Mouse (Mus musculus) lung, embryonic 16.5 days (tissue): ENCODE data around the gene Rtkn2. TPM values are rescaled to one million over a fixed set of nuclear protein-coding genes. Genes with fewer than 3 reads are reported as not detected.
A peak's percentile ranks its signal among the peaks of the same experiment; 100 is the strongest.

ENCODE experiments used
- ATAC-seq: fragments of 200-750 bp; cut with Nextera tagmentation; 2 replicates; pipeline ENCODE4 v1.8.0; 2017; ENCODE audit warnings: low read depth, mild to moderate bottlenecking, moderate library complexity
- H3K27ac ChIP-seq: fragments of 300-500 bp; sonication (generic); 2 replicates; pipeline ENCODE4 v1.5.1; 2014; ENCODE audit warnings: mild to moderate bottlenecking, control low read depth, low read length
- H3K27me3 ChIP-seq: fragments of 300-500 bp; sonication (generic); 2 replicates; pipeline ENCODE4 v1.6.1; 2014; ENCODE audit warnings: low read depth, low read length, mixed read lengths; ENCODE audit not compliant: control insufficient read depth, insufficient read depth
- H3K36me3 ChIP-seq: fragments of 300-500 bp; sonication (generic); 2 replicates; pipeline ENCODE4 v1.6.1; 2014; ENCODE audit warnings: low read length; ENCODE audit not compliant: control insufficient read depth, insufficient read depth
- H3K4me1 ChIP-seq: fragments of 300-500 bp; sonication (generic); replicated peaks from 2 replicates; pipeline ENCODE4 v1.6.1; 2014; ENCODE audit warnings: low read length, mixed read lengths; ENCODE audit not compliant: control insufficient read depth, insufficient read depth
- H3K4me2 ChIP-seq: fragments of 300-500 bp; sonication (generic); 2 replicates; pipeline ENCODE4 v1.6.1; 2014; ENCODE audit warnings: low read depth, low read length, control low read depth
- H3K4me3 ChIP-seq: fragments of 300-500 bp; sonication (generic); 2 replicates; pipeline ENCODE4 v1.5.1; 2014; ENCODE audit warnings: mild to moderate bottlenecking, low read length, control low read depth
- H3K9ac ChIP-seq: fragments of 300-500 bp; sonication (generic); 2 replicates; pipeline ENCODE4 v1.6.1; 2014; ENCODE audit warnings: low read length, control low read depth
- H3K9me3 ChIP-seq: fragments of 300-500 bp; sonication (generic); 2 replicates; pipeline ENCODE4 v1.6.1; 2016; ENCODE audit warnings: low read length; ENCODE audit not compliant: control insufficient read depth
- WGBS: fragments of 180-500 bp; shearing (Covaris S2); extraction: QIAGEN DNeasy Blood & Tissue Kit; methylation state at CpG from one replicate; pipeline ENCODE4 v1.1.7; 2014; 5-methylcytosine and 5-hydroxymethylcytosine counted together
- polyA plus RNA-seq: library from polyadenylated mRNA; unstranded; fragments of >200 nt; fragmentation: Nextera tagmentation; extraction: Ambion mirVana; gene quantifications from 2 replicates; pipeline ENCODE4 v1.2.1, GENCODE M21; 2015

Rtkn2 gene
- polyA plus RNA-seq, 1 experiment from 2014 or later = 14.6 TPM

DNA sequence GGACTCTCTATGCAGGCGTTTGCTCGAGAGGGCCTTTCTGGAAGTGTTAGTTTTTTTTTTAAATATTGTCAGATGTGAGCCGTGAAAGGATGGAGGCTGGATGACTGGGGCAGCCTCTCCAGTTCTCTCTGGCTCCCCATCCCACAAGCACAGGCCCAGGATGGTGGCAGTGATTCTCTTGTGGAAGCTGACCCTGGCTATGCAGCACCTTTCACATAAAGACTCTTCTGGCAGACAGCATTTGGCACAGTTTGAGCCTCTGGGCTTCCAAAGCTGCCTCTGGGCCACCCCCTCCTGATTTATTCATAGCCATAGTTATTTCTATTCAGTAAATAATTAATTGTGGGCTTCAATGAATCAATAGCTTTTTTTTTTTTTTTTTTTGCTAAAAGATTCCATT is 46.3 kb downstream of the Rtkn2 start:
- Histone ChIP-seq H3K4me3 (no peak overlapping the region), H3K36me3 (no peaks in the 10 kb centered on the region; the same call in 1 of the 2 replicates), H3K27ac (no peak overlapping the region), H3K4me2 (no peak overlapping the region), H3K9me3 (no peaks in the 10 kb centered on the region), H3K4me1 (no peaks in the 10 kb centered on the region), H3K27me3 (no peaks in the 10 kb centered on the region), H3K9ac (no peak overlapping the region)
- ATAC-seq = no peak
- 68% methylated on average over 3 of the region's 3 CpGs for WGBS

DNA sequence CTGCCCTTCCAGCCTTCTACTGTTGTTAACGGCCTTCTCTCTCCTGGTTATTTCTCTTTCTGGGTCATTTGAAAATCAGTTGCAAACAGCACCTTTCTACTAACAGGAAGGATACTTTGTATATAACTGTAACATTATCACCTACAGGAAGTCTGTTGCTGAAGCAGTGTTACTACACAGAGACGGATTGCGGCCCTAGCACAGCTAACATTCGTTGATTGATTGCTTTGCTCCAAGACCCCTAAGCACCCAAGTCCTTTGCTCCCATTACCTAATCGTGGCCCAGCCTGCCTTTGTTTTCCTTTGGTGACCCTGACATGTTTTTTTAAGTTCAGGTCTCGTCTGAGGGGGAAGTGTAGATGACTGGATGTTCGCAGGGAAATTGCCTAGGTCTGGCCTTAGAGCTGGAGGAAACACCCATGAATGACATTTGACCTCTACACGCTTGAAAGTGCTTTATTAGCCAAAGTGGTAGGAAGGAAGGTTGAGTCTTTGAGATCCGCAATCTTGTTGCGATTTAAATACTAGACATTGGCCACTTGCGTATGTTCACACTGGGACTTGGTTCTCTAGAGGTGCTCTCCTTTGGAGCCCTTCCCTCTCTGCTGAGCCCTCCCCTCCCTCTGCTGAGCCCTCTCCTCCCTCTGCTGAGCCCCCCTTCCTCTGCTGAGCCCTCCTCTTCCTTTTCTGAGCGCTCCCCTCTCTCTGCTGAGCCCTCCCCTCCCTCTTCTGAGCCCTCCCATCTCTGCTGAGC is 49.1 kb downstream of the Rtkn2 start:
- 55% methylated on average over 12 of the region's 12 CpGs for WGBS
- H3K27me3 ChIP-seq = no peaks in the 10 kb centered on the region
- H3K36me3 ChIP-seq = peaks cover 8% of the 10 kb centered on the region
- H3K4me1 ChIP-seq = no peaks in the 10 kb centered on the region
- H3K9me3 ChIP-seq = no peaks in the 10 kb centered on the region
- H3K4me3 ChIP-seq = no peak overlapping the region
- H3K27ac ChIP-seq = no peak overlapping the region
- no peak overlapping the region for H3K4me2 ChIP-seq
- no peak for ATAC-seq
- no peak overlapping the region for H3K9ac ChIP-seq

DNA sequence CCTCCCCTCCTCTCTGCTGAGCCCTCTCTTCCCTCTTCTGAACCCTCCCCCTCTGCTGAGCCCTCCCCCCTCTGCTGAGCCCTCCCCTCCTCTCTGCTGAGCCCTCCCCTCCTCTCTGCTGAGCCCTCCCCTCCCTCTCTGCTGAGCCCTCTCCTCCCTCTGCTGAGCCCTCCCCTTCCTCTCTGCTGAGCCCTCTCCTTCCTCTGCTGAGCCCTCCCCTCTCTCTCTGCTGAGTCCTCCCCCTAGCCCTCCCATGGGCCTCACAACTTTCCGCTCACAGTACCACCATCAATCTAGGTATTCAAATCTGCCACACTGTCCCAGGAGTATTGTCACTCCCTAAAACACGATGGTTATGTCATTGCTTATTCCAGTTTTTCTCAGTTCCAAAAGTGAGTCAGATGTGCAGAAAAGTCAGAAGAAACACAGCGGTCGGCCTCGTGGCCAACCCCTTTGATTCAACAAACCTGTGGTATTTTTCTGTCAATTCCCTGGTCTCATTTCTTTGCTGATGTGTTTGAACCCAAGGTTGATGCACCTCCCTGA is 49.8 kb downstream of the Rtkn2 start:
- Histone ChIP-seq H3K9me3 (no peaks in the 10 kb centered on the region), H3K27me3 (no peaks in the 10 kb centered on the region), H3K36me3 (peaks cover 8% of the 10 kb centered on the region), H3K27ac (no peak overlapping the region), H3K4me2 (no peak overlapping the region), H3K4me3 (no peak overlapping the region), H3K4me1 (no peaks in the 10 kb centered on the region), H3K9ac (no peak overlapping the region)
- 82% methylated on average over 5 of the region's 5 CpGs for WGBS
- no peak for ATAC-seq

DNA sequence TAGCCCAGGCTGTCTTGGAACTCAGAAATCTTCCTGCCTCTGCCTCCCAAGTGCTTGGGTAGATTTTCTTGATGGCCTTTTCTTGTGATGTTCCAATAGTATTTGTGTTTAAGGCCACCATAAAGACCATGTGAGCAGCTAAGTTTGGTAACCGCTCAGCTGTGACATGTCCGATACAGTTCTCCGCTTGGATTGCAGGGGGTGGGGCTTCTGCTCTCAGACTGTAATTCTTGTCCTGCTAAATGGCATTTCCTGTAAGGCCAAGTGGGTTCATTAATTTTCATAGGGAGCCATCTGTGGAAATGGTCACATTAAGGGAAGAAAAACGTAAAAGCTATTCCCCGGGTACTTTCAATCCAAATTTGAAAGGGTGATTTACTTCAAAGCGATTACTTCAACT is 50.7 kb downstream of the Rtkn2 start:
- Histone ChIP-seq H3K4me1 (no peaks in the 10 kb centered on the region), H3K9me3 (no peaks in the 10 kb centered on the region), H3K27ac (no peak overlapping the region), H3K4me3 (no peak overlapping the region), H3K27me3 (no peaks in the 10 kb centered on the region), H3K4me2 (no peak overlapping the region), H3K36me3 (peaks cover 10% of the 10 kb centered on the region), H3K9ac (no peak overlapping the region)
- 77% methylated on average over 6 of the region's 6 CpGs for WGBS
- ATAC-seq = peak; percentile 36; the same call in 1 of the 2 replicates

DNA sequence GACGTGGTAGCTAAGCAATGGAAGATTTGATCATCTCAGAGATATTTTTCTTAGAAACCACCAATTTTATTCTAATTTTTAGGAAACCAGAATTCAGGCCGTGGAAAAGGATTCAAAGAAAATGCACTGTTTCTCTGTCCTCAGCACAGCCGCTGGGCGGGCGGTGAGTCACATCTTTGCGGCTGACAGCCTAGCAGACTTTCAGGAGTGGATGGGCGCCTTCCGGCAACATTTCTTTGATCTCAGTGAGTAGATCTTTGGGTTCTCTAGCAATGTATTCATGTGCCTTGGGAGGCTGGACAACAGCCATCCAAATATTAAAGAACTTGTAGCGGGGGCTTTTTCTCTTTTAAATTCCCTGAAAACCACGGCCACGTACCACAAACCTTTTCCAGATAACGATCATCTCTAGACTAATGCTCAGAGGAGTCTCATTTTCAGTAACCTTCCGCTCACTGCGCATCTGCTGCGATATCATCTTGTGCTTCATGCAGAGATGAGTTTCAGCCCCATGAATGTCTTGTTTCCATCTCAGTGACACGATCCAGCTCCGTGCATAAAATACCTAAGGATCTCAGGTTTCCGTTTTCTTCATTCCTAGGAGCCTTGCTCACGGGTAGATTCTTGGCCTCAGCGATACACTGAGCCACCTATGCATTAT is 56.5 kb downstream of the Rtkn2 start:
- H3K9ac ChIP-seq = no peak overlapping the region
- no peaks in the 10 kb centered on the region for H3K9me3 ChIP-seq
- no peak overlapping the region for H3K27ac ChIP-seq
- no peaks in the 10 kb centered on the region for H3K27me3 ChIP-seq
- H3K36me3 ChIP-seq = peaks cover 15% of the 10 kb centered on the region
- WGBS = 94% methylated on average over 20 of the region's 20 CpGs
- no peaks in the 10 kb centered on the region for H3K4me1 ChIP-seq
- H3K4me3 ChIP-seq = no peak overlapping the region
- no peak for ATAC-seq
- no peak overlapping the region for H3K4me2 ChIP-seq

DNA sequence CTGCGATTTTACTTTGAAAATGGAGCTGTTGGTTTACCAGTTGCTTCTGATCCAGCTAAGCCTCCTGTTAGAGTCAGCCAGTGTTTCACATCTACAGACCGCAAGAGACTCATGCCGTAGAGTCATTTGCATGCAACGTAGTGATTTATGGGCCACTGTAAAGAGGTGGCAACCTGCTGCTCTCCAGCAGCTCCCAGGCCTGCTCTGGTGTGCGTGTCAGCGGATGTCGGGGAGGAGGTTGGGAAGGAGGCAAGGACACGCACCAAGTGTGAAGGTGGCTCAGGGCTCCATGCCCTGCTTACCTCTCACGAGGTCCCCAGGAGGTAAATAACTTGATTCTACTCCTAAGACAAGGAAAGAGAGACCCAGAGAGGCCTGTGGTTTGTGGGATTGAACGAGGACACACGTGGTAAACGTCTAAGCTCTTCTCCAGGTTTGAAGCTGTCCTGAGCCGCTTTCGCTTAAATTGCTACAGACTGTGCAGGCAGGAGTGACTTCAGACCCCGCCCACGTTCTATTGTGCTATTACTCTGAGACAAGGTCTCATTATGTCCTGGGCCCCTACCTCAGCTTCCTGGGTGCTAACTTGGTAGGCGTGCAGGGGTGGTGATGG is 57.1 kb downstream of the Rtkn2 start:
- no peaks in the 10 kb centered on the region for H3K9me3 ChIP-seq
- WGBS = 91% methylated on average over 17 of the region's 17 CpGs
- ATAC-seq = no peak

DNA sequence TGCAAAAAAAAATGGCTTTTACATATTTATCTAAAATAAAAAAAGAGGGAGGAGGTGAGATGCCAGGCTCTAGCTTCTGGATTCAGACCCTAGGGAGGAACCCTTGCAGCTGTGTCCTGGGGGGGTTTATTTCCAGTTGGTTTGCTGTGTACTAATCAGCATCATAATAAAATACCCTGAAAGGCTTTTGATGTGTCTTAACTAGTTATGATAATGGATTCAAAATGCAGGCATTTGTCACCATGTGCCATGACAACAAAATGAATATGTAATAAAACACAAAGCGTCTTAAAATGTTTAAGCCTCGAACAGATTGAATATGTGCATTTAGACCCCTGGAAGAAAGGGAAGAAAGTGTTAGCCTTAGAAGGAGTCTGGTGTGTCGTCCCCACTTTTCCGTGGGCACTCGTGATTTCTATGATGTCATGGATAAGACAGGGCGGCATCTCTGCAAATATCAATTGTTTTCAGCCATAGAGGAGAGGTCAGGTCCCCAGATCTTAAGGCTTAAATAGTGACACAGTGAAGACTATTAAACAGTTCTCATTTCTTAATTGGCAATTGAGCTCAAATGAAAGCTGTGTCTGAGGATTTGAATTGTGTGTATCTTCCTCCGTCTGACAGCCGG is 59.7 kb downstream of the Rtkn2 start:
- Histone ChIP-seq H3K27ac (no peak overlapping the region), H3K9me3 (no peaks in the 10 kb centered on the region), H3K36me3 (peaks cover 11% of the 10 kb centered on the region), H3K4me2 (no peak overlapping the region), H3K4me3 (no peak overlapping the region), H3K9ac (no peak overlapping the region), H3K27me3 (no peaks in the 10 kb centered on the region), H3K4me1 (no peaks in the 10 kb centered on the region)
- WGBS = 85% methylated on average over 8 of the region's 8 CpGs
- ATAC-seq = no peak

More for the DNA sequence above, 57.1 kb downstream of the Rtkn2 start:
- no peak overlapping the region for H3K4me2 ChIP-seq
- H3K4me3 ChIP-seq = no peak overlapping the region
- H3K27me3 ChIP-seq = no peaks in the 10 kb centered on the region
- no peaks in the 10 kb centered on the region for H3K4me1 ChIP-seq
- peaks cover 15% of the 10 kb centered on the region for H3K36me3 ChIP-seq
- H3K9ac ChIP-seq = no peak overlapping the region
- H3K27ac ChIP-seq = no peak overlapping the region

DNA sequence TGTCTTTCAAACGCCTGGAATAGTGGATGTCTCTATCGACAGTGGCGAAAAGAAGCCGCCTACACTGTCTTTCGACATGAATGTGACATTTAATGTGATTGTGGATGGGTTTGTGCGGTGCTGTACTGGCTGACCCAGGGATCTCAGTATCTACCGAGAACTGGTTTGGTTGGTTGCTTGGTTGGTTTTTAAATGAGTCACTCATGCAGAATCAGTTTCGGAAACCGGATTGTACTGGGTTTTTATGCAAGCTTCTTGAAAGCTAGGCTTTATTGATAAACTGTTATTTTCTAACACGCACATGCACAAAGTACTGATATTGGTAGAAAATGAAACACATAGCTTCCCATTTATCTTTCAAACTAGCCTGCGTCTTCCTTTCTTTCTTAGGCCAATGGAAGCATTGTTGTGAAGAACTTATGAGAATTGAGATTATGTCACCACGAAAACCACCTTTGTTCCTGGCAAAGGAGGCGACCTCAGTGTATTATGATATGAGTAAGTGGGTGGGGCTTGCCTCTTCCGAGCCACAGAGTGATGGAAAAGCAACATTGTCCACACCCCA is 60.4 kb downstream of the Rtkn2 start:
- H3K36me3 ChIP-seq = peaks cover 11% of the 10 kb centered on the region
- H3K27ac ChIP-seq = no peak overlapping the region
- 83% methylated on average over 14 of the region's 14 CpGs for WGBS
- H3K4me2 ChIP-seq = no peak overlapping the region
- H3K4me1 ChIP-seq = no peaks in the 10 kb centered on the region
- no peaks in the 10 kb centered on the region for H3K27me3 ChIP-seq
- H3K4me3 ChIP-seq = no peak overlapping the region
- H3K9ac ChIP-seq = no peak overlapping the region
- ATAC-seq = no peak
- H3K9me3 ChIP-seq = no peaks in the 10 kb centered on the region
